Mouse (Mus musculus) heart, embryonic 15.5 days (tissue): Measurements from ENCODE around the gene Itpkc. TPM values are rescaled to one million over a fixed set of nuclear protein-coding genes. Genes with fewer than 3 reads are reported as not detected.

Experiments
- ATAC-seq: fragments of 200-750 bp; cut with Nextera tagmentation; replicated peaks from 2 replicates; pipeline ENCODE4 v1.8.0; 2017; ENCODE audit warnings: low read depth, moderate TSS enrichment; ENCODE audit not compliant: insufficient number of reproducible peaks, insufficient read depth, low FRiP score
- H3K27ac ChIP-seq: fragments of 300-500 bp; sonication (generic); 2 replicates; pipeline ENCODE4 v1.5.1; 2015; ENCODE audit warnings: mild to moderate bottlenecking, inconsistent platforms
- H3K27me3 ChIP-seq: fragments of 300-500 bp; sonication (generic); 2 replicates; pipeline ENCODE4 v1.6.1; 2015; ENCODE audit warnings: inconsistent platforms
- H3K36me3 ChIP-seq: fragments of 300-500 bp; sonication (generic); 2 replicates; pipeline ENCODE4 v1.6.1; 2015; ENCODE audit warnings: mild to moderate bottlenecking, inconsistent platforms
- H3K4me1 ChIP-seq: fragments of 300-500 bp; sonication (generic); replicated peaks from 2 replicates; pipeline ENCODE4 v1.6.1; 2015; ENCODE audit warnings: inconsistent platforms
- H3K4me2 ChIP-seq: fragments of 300-500 bp; sonication (generic); 2 replicates; pipeline ENCODE4 v1.6.1; 2015; ENCODE audit warnings: inconsistent platforms, mild to moderate bottlenecking, moderate library complexity
- H3K4me3 ChIP-seq: fragments of 300-500 bp; sonication (generic); 2 replicates; pipeline ENCODE4 v1.5.1; 2015; ENCODE audit warnings: mild to moderate bottlenecking, inconsistent platforms
- H3K9ac ChIP-seq: fragments of 300-500 bp; sonication (generic); 2 replicates; pipeline ENCODE4 v1.6.1; 2015; ENCODE audit warnings: mild to moderate bottlenecking, inconsistent platforms
- H3K9me3 ChIP-seq: fragments of 300-500 bp; sonication (generic); replicated peaks from 2 replicates; pipeline ENCODE4 v1.6.1; 2016; ENCODE audit warnings: inconsistent platforms
- WGBS: fragments of 180-500 bp; shearing (Covaris S2); methylation state at CpG from one replicate; pipeline ENCODE4 v1.1.7; 2015; ENCODE audit warnings: mixed read lengths; 5-methylcytosine and 5-hydroxymethylcytosine counted together
- polyA plus RNA-seq: library from polyadenylated mRNA; unstranded; fragments of >200 nt; fragmentation: Nextera tagmentation; extraction: Ambion mirVana; gene quantifications from 2 replicates; pipeline ENCODE4 v1.2.1, GENCODE M21; 2015

Gene Itpkc
- polyA plus RNA-seq, 1 experiment from 2014 or later: 2.4 TPM

- no peak for ATAC-seq
- Histone ChIP-seq H3K4me1 (peaks cover 9% of the 10 kb centered on the region), H3K4me3 (no peak overlapping the region), H3K36me3 (peaks cover 4% of the 10 kb centered on the region; the same call in 1 of the 2 replicates), H3K9ac (no peak overlapping the region), H3K4me2 (no peak overlapping the region), H3K9me3 (no peaks in the 10 kb centered on the region), H3K27ac (no peak overlapping the region), H3K27me3 (no peaks in the 10 kb centered on the region)
- WGBS: 82% methylated on average over 2 of the region's 2 CpGs
Observed at GRCm38 (mm10) chr7:27237527-27237926, 9.1 kb upstream of the Itpkc start.

GRCm38 (mm10) chr7:27235726-27236125 lies 7.3 kb upstream of the Itpkc start:
- peaks cover 18% of the 10 kb centered on the region for H3K4me1 ChIP-seq
- H3K27me3 ChIP-seq: no peaks in the 10 kb centered on the region
- no peaks in the 10 kb centered on the region for H3K9me3 ChIP-seq
- no peak for ATAC-seq
- no peak overlapping the region for H3K27ac ChIP-seq
- H3K4me3 ChIP-seq: no peak overlapping the region
- no peak overlapping the region for H3K9ac ChIP-seq
- WGBS: 73% methylated on average over 2 of the region's 2 CpGs
- peaks cover 4% of the 10 kb centered on the region; the same call in 1 of the 2 replicates for H3K36me3 ChIP-seq
- no peak overlapping the region for H3K4me2 ChIP-seq

- Histone ChIP-seq H3K4me2 (peak overlapping the region; percentile 75), H3K36me3 (no peaks in the 10 kb centered on the region; the same call in 1 of the 2 replicates), H3K9me3 (no peaks in the 10 kb centered on the region), H3K4me1 (peaks cover 21% of the 10 kb centered on the region), H3K9ac (peak overlapping the region; percentile 55), H3K4me3 (peak overlapping the region; percentile 69), H3K27ac (peak overlapping the region; percentile 48), H3K27me3 (no peaks in the 10 kb centered on the region)
- no peak for ATAC-seq
- 4% methylated on average over 6 of the region's 6 CpGs for WGBS
Observed at GRCm38 (mm10) chr7:27233300-27233699, 4.8 kb upstream of the Itpkc start.

- Histone ChIP-seq H3K36me3 (no peaks in the 10 kb centered on the region; the same call in 1 of the 2 replicates), H3K4me3 (peak within 1 kb of the TSS; percentile 69), H3K4me2 (peak within 1 kb of the TSS; percentile 75), H3K4me1 (peaks cover 22% of the 10 kb centered on the region), H3K27ac (peak within 1 kb of the TSS; percentile 48), H3K9ac (peak within 1 kb of the TSS; percentile 55), H3K27me3 (no peaks in the 10 kb centered on the region), H3K9me3 (no peaks in the 10 kb centered on the region)
- WGBS: under 1% methylated on average over 25 of the region's 25 CpGs
- ATAC-seq: peak; percentile 90
Observed at GRCm38 (mm10) chr7:27232781-27233281, 4.4 kb upstream of the Itpkc start, which contains the start of gene Coq8b. Gene Coq8b, plus strand, starts transcription at chr7:27233023.

GRCm38 (mm10) chr7:27231693-27232331 lies 3.4 kb upstream of the Itpkc start:
- peak overlapping the region; percentile 34; the same call in 1 of the 2 replicates for H3K27ac ChIP-seq

GRCm38 (mm10) chr7:27230781-27231180 lies 2.3 kb upstream of the Itpkc start:
- no peak overlapping the region for H3K27ac ChIP-seq
- peaks cover 42% of the 10 kb centered on the region for H3K4me1 ChIP-seq
- ATAC-seq: no peak
- no peak overlapping the region for H3K4me3 ChIP-seq
- WGBS: 67% methylated on average over 4 of the region's 4 CpGs
- H3K9ac ChIP-seq: no peak overlapping the region
- H3K9me3 ChIP-seq: no peaks in the 10 kb centered on the region
- no peak overlapping the region for H3K4me2 ChIP-seq
- H3K27me3 ChIP-seq: no peaks in the 10 kb centered on the region
- H3K36me3 ChIP-seq: no peaks in the 10 kb centered on the region

More at GRCm38 (mm10) chr7:27231693-27232331, 3.4 kb upstream of the Itpkc start:
- H3K4me2 ChIP-seq: peak overlapping the region; percentile 75; the same call in 1 of the 2 replicates
- H3K9me3 ChIP-seq: no peaks in the 10 kb centered on the region
- no peak overlapping the region; the same call in 1 of the 2 replicates for H3K4me3 ChIP-seq
- H3K9ac ChIP-seq: no peak overlapping the region
- whole genome bisulfite sequencing: 63% methylated on average over 7 of the region's 7 CpGs
- H3K36me3 ChIP-seq: no peaks in the 10 kb centered on the region
- ATAC-seq: no peak
- peaks cover 32% of the 10 kb centered on the region for H3K4me1 ChIP-seq
- no peaks in the 10 kb centered on the region for H3K27me3 ChIP-seq

GRCm38 (mm10) chr7:27228865-27229264 lies 404 bp upstream of the Itpkc start:
- Histone ChIP-seq H3K9me3 (no peaks in the 10 kb centered on the region), H3K9ac (peak overlapping the region; percentile 89), H3K4me3 (peak overlapping the region; percentile 96), H3K4me1 (peaks cover 56% of the 10 kb centered on the region), H3K4me2 (peak overlapping the region; percentile 77), H3K36me3 (no peaks in the 10 kb centered on the region), H3K27me3 (no peaks in the 10 kb centered on the region), H3K27ac (peak overlapping the region; percentile 92)
- ATAC-seq: no peak
- 19% methylated on average over 6 of the region's 6 CpGs for WGBS

GRCm38 (mm10) chr7:27227676-27228075 lies 785 bp downstream of the Itpkc start:
- ATAC-seq: no peak
- Histone ChIP-seq H3K27me3 (no peaks in the 10 kb centered on the region), H3K4me3 (peak overlapping the region; percentile 96), H3K9me3 (no peaks in the 10 kb centered on the region), H3K27ac (peak overlapping the region; percentile 92), H3K9ac (peak overlapping the region; percentile 89), H3K4me1 (peaks cover 48% of the 10 kb centered on the region), H3K36me3 (no peaks in the 10 kb centered on the region), H3K4me2 (peak overlapping the region; percentile 77)
- 1% methylated on average over 10 of the region's 10 CpGs for WGBS

- 29% methylated on average over 9 of the region's 9 CpGs for WGBS
- no peaks in the 10 kb centered on the region for H3K9me3 ChIP-seq
Observed at GRCm38 (mm10) chr7:27227276-27227675, 1.2 kb downstream of the Itpkc start.

GRCm38 (mm10) chr7:27224877-27225575 lies 3.4 kb downstream of the Itpkc start:
- Histone ChIP-seq H3K36me3 (no peaks in the 10 kb centered on the region), H3K9ac (no peak overlapping the region; the same call in 1 of the 2 replicates), H3K4me2 (no peak overlapping the region), H3K4me1 (peaks cover 38% of the 10 kb centered on the region), H3K27me3 (no peaks in the 10 kb centered on the region), H3K27ac (no peak overlapping the region), H3K4me3 (no peak overlapping the region), H3K9me3 (no peaks in the 10 kb centered on the region)
- WGBS: 81% methylated on average over 11 of the region's 11 CpGs
- no peak for ATAC-seq

More at GRCm38 (mm10) chr7:27227276-27227675, 1.2 kb downstream of the Itpkc start:
- H3K27ac ChIP-seq: no peak overlapping the region
- peak overlapping the region; percentile 89 for H3K9ac ChIP-seq
- peaks cover 44% of the 10 kb centered on the region for H3K4me1 ChIP-seq
- no peaks in the 10 kb centered on the region for H3K36me3 ChIP-seq
- no peak for ATAC-seq
- H3K4me2 ChIP-seq: peak overlapping the region; percentile 77
- H3K27me3 ChIP-seq: no peaks in the 10 kb centered on the region
- peak overlapping the region; percentile 96 for H3K4me3 ChIP-seq

- 68% methylated on average over 1 of the region's 1 CpGs for WGBS
- ATAC-seq: no peak
Observed at GRCm38 (mm10) chr7:27222538-27222937, 5.9 kb downstream of the Itpkc start.

More at GRCm38 (mm10) chr7:27222538-27222937, 5.9 kb downstream of the Itpkc start:
- Histone ChIP-seq H3K4me2 (no peak overlapping the region), H3K9me3 (no peaks in the 10 kb centered on the region), H3K9ac (no peak overlapping the region), H3K4me1 (peaks cover 31% of the 10 kb centered on the region), H3K36me3 (0 out of 2 replicates have a peak, but pooled peaks cover 4% of the 10 kb centered on the region), H3K27ac (no peak overlapping the region), H3K27me3 (no peaks in the 10 kb centered on the region), H3K4me3 (no peak overlapping the region)
